Mouse (Mus musculus) hindbrain, embryonic 16.5 days (tissue): ENCODE data around the gene Sft2d1. TPM values are rescaled to one million over a fixed set of nuclear protein-coding genes. Genes with fewer than 3 reads are reported as not detected.

Experiments used
- ATAC-seq: fragments of 200-750 bp; cut with Nextera tagmentation; 2 replicates; pipeline ENCODE4 v1.8.0; 2017; ENCODE audit warnings: moderate TSS enrichment, moderate library complexity
- H3K27ac ChIP-seq: fragments of 300-500 bp; sonication (generic); 2 replicates; pipeline ENCODE4 v1.5.1; 2014; ENCODE audit warnings: low read depth, mild to moderate bottlenecking, control low read depth, low read length, moderate library complexity
- H3K27me3 ChIP-seq: fragments of 300-500 bp; sonication (generic); replicated peaks from 2 replicates; pipeline ENCODE4 v1.6.1; 2014; ENCODE audit warnings: low read length; ENCODE audit not compliant: control insufficient read depth, insufficient read depth
- H3K36me3 ChIP-seq: fragments of 300-500 bp; sonication (generic); 2 replicates; pipeline ENCODE4 v1.6.1; 2014; ENCODE audit warnings: mild to moderate bottlenecking, low read length, moderate library complexity, mixed read lengths; ENCODE audit not compliant: control insufficient read depth, insufficient read depth
- H3K4me1 ChIP-seq: fragments of 300-500 bp; sonication (generic); 2 replicates; pipeline ENCODE4 v1.6.1; 2014; ENCODE audit warnings: low read depth, low read length; ENCODE audit not compliant: control insufficient read depth, insufficient read depth
- H3K4me2 ChIP-seq: fragments of 300-500 bp; sonication (generic); 2 replicates; pipeline ENCODE4 v1.6.1; 2014; ENCODE audit warnings: mild to moderate bottlenecking, low read length, control low read depth, moderate library complexity
- H3K4me3 ChIP-seq: fragments of 300-500 bp; sonication (generic); 2 replicates; pipeline ENCODE4 v1.5.1; 2014; ENCODE audit warnings: mild to moderate bottlenecking, low read length, control low read depth, moderate library complexity
- H3K9ac ChIP-seq: fragments of 300-500 bp; sonication (generic); 2 replicates; pipeline ENCODE4 v1.6.1; 2014; ENCODE audit warnings: low read depth, mild to moderate bottlenecking, control low read depth, low read length, moderate library complexity
- H3K9me3 ChIP-seq: fragments of 300-500 bp; sonication (generic); 2 replicates; pipeline ENCODE4 v1.6.1; 2014; ENCODE audit warnings: mild to moderate bottlenecking, low read length, moderate library complexity; ENCODE audit not compliant: control insufficient read depth
- WGBS: fragments of 180-500 bp; shearing (Covaris S2); extraction: QIAGEN DNeasy Blood & Tissue Kit; methylation state at CpG from one replicate; pipeline ENCODE4 v1.1.7; 2014; 5-methylcytosine and 5-hydroxymethylcytosine counted together
- polyA plus RNA-seq: library from polyadenylated mRNA; unstranded; fragments of >200 nt; fragmentation: Nextera tagmentation; extraction: Ambion mirVana; gene quantifications from 2 replicates; pipeline ENCODE4 v1.2.1, GENCODE M21; 2015

Gene Sft2d1
- polyA plus RNA-seq, 1 experiment from 2014 or later, result 172 TPM

DNA sequence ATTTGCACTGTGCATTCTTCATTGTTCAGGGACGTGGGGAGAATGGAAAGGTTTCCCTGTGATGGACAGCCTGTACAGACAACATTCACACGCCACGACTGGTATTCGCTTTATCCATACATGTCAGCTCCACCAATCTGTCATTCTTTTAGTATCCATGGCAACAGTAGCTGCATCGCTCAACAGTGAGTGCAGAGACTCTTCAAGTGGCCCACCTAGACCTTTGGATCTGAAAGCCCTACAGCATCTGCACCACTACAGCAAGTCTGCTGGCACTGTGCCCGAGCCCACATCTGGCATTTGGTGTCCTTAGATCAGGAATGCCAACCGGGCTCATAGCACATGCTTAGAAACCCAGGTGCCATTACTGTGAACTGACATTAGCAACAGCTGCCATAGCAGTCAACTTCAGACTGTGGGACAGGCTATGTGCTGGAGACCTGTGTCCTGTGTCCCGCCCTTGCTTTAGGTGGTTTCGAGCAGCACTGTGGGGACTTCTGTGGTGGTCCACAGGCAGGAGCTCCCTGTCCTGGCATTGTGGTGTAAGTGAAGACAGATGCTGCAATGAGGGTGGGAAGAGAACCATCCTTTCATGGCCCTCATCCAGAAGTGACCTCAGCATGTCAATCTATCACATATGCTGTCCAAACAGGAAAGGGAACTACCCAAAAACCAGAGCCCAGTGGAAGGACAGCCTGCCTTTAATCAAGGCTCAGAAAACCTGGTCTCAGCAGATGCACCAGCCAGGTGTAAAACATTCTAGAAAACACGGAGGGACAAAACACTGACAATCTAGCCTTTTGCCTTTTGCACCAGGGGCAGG, 50.6 kb downstream of the Sft2d1 start:
- no peaks in the 10 kb centered on the region for H3K9me3 ChIP-seq
- peaks cover 9% of the 10 kb centered on the region for H3K4me1 ChIP-seq
- H3K27ac ChIP-seq, result no peak overlapping the region
- no peak overlapping the region for H3K9ac ChIP-seq
- no peak overlapping the region for H3K4me3 ChIP-seq
- H3K27me3 ChIP-seq, result no peaks in the 10 kb centered on the region; the same call in 1 of the 2 replicates
- H3K36me3 ChIP-seq, result no peaks in the 10 kb centered on the region
- 53% methylated on average over 10 of the region's 10 CpGs for WGBS
- H3K4me2 ChIP-seq, result no peak overlapping the region
- peak; percentile 60 for ATAC-seq

DNA sequence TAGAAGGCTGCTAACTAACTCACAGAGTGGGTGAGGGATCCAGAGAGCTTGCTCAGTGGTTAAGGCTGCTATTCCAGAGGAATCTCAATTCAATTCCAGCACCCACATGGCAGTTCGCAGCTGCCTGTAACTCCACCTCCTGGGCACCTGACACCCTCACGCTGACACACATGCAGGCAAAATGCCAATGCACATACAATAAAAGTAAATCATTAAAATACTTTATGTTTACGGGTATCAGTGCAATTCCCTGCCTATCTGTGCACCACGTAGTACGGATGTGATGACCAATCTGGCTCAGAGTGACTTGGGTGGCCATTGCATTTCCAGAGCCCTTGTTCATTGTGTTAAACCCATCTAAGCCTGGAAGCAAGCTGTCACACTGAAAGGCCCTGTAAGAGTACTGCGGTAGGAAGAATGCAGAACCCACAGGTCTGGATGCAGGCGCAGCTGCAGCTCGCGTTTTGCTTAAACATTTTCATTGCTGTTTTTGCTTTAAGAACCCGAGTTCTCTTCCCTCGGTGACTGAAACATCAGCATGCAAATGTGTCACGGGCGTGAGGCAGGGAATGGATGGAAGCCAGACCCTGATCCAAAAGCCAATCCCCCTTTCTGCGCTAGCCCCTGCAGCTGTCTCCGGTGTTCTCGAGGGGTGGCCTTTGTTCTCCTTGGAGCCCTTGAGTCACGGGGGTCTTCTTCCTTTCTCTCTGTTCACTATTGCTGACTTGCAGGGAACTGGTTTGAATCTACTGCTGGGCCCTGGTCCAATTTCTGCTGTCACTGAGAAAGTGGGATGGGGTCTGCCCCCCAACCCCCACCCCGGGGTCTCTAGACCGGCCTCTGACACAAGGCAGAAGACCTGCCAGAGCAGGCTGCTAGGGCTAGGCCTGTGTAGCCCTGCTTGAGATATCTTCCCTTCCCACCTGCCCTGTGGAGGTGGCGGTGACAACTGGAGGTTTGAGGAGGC, 56.9 kb downstream of the Sft2d1 start:
- WGBS, result 10% methylated on average over 20 of the region's 20 CpGs
- H3K4me3 ChIP-seq, result peak overlapping the region; percentile 1; the same call in 1 of the 2 replicates

DNA sequence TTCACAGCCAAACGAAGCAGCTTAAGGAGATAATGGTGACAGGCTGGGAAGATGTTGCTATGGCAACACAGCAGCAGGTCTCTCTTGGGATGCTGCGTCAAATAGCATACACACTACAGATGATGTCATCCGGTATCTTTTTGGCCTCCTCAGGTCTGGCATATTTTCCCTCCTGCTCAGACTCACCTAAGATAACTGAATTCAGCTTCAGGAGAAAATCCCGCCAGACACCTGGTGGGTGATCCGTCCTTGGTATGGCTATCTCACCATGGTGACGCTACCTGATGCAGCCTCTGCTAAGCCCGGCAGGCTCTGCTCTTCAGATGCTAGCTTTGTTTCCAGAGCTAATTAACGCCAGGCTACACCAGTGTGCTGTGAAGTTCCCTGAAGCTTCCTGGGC, 57.7 kb downstream of the Sft2d1 start:
- no peaks in the 10 kb centered on the region for H3K36me3 ChIP-seq
- peak overlapping the region; percentile 0; the same call in 1 of the 2 replicates for H3K4me3 ChIP-seq
- peak overlapping the region; percentile 95 for H3K27ac ChIP-seq
- no peaks in the 10 kb centered on the region for H3K9me3 ChIP-seq
- WGBS, result 3% methylated on average over 8 of the region's 8 CpGs
- H3K4me1 ChIP-seq, result peaks cover 52% of the 10 kb centered on the region
- peak overlapping the region; percentile 44 for H3K4me2 ChIP-seq
- peak; percentile 82 for ATAC-seq
- H3K27me3 ChIP-seq, result no peaks in the 10 kb centered on the region; the same call in 1 of the 2 replicates
- H3K9ac ChIP-seq, result peak overlapping the region; percentile 59

More for the DNA sequence above, 56.9 kb downstream of the Sft2d1 start:
- Histone ChIP-seq H3K4me1 (peaks cover 46% of the 10 kb centered on the region), H3K27me3 (no peaks in the 10 kb centered on the region; the same call in 1 of the 2 replicates), H3K27ac (peak overlapping the region; percentile 95), H3K9ac (peak overlapping the region; percentile 51), H3K9me3 (no peaks in the 10 kb centered on the region), H3K4me2 (peak overlapping the region; percentile 44), H3K36me3 (no peaks in the 10 kb centered on the region)
- ATAC-seq, result peak; percentile 72

DNA sequence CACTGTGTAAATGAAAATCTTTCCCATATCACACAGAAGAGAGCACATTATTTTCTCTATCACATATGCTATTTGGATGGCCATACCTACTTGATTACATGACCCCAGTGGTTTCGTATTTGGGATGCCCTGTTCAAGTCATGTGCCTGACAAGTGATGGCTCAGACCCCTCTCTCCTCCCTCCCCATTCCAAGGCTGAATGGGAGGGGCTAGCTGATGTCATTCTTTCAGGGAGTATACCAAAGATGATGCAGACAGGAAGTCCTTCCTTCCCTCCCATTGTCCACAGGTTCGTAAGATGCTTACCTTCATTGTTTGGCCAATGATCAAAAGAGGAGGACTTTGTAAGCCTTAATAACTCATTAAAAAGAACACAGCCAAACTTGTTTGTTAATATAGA, 58.3 kb downstream of the Sft2d1 start:
- no peaks in the 10 kb centered on the region for H3K36me3 ChIP-seq
- no peak overlapping the region for H3K4me2 ChIP-seq
- 35% methylated on average over 2 of the region's 2 CpGs for WGBS
- H3K27ac ChIP-seq, result peak overlapping the region; percentile 95
- peaks cover 52% of the 10 kb centered on the region for H3K4me1 ChIP-seq
- H3K27me3 ChIP-seq, result no peaks in the 10 kb centered on the region
- H3K4me3 ChIP-seq, result no peak overlapping the region
- no peak for ATAC-seq
- no peak overlapping the region for H3K9ac ChIP-seq
- H3K9me3 ChIP-seq, result no peaks in the 10 kb centered on the region

DNA sequence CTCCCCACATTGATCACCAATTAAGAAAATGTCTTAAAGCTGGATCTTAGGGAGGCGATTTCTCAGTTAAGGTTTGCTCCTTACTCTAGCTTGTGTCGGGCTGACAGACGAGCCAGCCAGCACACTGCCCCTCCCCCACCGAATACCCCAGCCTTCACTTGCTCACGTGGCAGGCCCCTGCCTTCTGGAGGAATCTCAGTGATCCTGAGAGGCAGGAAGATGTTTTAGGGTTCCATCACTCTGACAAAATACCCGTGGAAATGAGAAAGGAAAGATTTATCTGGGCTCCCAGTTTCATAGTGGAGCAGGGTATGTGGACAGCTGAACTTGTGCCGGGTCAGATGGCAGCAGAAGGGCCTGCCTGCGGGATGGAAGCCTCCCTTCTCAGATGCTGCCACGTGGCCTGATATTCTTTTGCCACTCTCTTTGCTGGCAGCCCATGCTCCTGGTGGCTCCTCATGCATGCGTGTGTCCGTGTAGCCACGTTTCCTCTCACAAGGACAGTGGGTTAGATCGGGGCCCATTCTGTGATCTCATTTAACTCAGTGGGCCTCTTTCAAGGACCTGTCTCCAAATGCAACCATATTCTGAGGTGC, 59.8 kb downstream of the Sft2d1 start:
- ATAC-seq, result no peak
- no peaks in the 10 kb centered on the region for H3K36me3 ChIP-seq
- peak overlapping the region; percentile 20; the same call in 1 of the 2 replicates for H3K9ac ChIP-seq
- no peaks in the 10 kb centered on the region for H3K9me3 ChIP-seq
- peaks cover 52% of the 10 kb centered on the region for H3K4me1 ChIP-seq
- WGBS, result 18% methylated on average over 13 of the region's 13 CpGs
- no peak overlapping the region for H3K4me2 ChIP-seq
- H3K27ac ChIP-seq, result peak overlapping the region; percentile 96
- H3K27me3 ChIP-seq, result no peaks in the 10 kb centered on the region
- no peak overlapping the region for H3K4me3 ChIP-seq

DNA sequence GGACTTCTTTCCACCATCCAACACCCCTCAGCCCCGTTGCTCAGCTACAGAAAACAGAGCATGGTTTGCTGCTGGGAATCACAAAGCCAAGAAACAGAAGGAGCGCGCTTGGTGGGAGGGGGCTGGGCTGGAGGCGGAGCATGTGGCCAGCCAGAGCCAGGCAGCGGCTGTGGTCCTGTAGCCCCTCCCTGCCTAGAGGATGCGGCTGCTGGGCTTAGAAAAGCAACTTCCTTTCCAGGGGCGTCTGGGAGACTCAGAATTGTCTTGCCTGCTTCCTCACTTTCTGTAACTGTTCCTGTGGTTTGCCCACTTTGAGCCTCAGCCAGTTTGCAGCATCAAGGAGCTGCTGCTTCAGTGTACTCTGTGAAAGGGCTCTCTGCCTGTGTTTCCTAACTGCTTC, 60.9 kb downstream of the Sft2d1 start:
- H3K36me3 ChIP-seq, result no peaks in the 10 kb centered on the region
- no peaks in the 10 kb centered on the region for H3K9me3 ChIP-seq
- H3K27me3 ChIP-seq, result no peaks in the 10 kb centered on the region
- ATAC-seq, result peak; percentile 84
- H3K4me1 ChIP-seq, result peaks cover 49% of the 10 kb centered on the region
- H3K4me3 ChIP-seq, result peak overlapping the region; percentile 41
- peak overlapping the region; percentile 74 for H3K9ac ChIP-seq
- H3K4me2 ChIP-seq, result peak overlapping the region; percentile 80
- 0% methylated on average over 7 of the region's 7 CpGs for WGBS
- peak overlapping the region; percentile 96 for H3K27ac ChIP-seq

DNA sequence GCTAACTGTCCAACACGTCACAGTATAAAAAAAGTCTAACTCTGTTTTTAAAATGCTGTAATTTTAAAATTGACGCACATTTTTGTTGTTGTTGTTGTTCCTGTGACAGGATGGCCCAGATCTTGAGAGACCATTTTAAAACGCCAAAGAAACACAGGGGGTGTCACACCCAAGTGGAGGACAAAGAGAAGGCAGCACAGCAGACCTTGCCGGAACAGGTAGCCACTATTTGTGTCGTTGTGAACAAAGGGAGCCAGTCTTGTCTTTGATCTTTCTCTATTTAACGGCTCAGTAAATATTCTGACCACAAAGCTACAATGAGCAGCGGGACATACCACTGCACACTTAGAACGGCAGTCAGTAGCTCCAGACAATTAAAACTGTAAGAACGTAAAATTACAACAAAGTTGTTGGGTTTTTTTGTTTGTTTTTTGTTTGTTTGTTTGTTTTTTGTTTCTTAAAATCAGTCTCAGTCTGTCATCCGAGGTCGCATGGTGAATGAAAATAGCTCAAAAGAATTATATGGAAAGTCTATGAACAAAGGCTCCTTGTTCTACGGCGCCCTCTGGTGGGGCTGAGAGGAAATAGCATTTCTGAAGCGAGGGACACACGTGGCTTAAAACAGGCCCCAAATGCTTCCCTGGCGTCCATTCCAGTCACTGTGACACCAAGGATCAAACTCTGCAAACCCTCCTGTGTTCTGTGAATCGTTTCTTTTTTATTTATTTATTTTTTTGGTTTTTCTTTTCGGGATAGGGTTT, 61.6 kb downstream of the Sft2d1 start:
- ATAC-seq, result 0 out of 2 replicates have a peak, but pooled peaks have one; percentile 5
- peak overlapping the region; percentile 41 for H3K4me3 ChIP-seq

More for the DNA sequence above, 61.6 kb downstream of the Sft2d1 start:
- WGBS, result 1% methylated on average over 18 of the region's 18 CpGs
- Histone ChIP-seq H3K36me3 (no peaks in the 10 kb centered on the region), H3K4me2 (peak overlapping the region; percentile 80), H3K9ac (peak overlapping the region; percentile 74), H3K27ac (peak overlapping the region; percentile 96), H3K9me3 (no peaks in the 10 kb centered on the region), H3K4me1 (peaks cover 43% of the 10 kb centered on the region), H3K27me3 (no peaks in the 10 kb centered on the region)
